9 mouse cellular contexts compared by ENCODE assay signal in genomic region chr2:153607870-153608515, GRCm38 (mm10). TPM values are rescaled to one million over a fixed set of nuclear protein-coding genes. Genes with fewer than 3 reads are reported as not detected.
DNase-seq lines count a peak whose midpoint lies in the region; ATAC-seq and TF ChIP-seq lines count a peak whose summit lies in the region.
"Had no signal": no experiment of that assay in that cellular context is flagged by ENCODE, and none has a peak within 500 bp of the region (broad histone marks: within the 10 kb centered on the region; RNA-seq: fewer than 3 reads in every experiment).

No protein-coding gene starts in this region.

- H3K27ac ChIP-seq in midbrain, postnatal 0 days (ENCODE audit: low read depth, low read length) = no peak overlapping the region
- H3K27ac ChIP-seq in midbrain, embryonic 10.5 days (replicated peaks) = no peak overlapping the region; the same call in 1 of the 2 replicates
- H3K27ac ChIP-seq in brown adipose tissue, adult 24 weeks (replicated peaks; ENCODE audit: low read depth, low read length) = peak overlapping the region; percentile 27; the same call in 1 of the 2 replicates
- H3K27ac ChIP-seq in liver, adult 2 months (replicated peaks; ENCODE audit: insufficient read depth, low read depth, low read length) = no peak overlapping the region

- no peaks in the 10 kb centered on the region for H3K79me2 ChIP-seq in liver, adult 2 months (ENCODE audit: control insufficient read depth, insufficient read depth, low read length)

- no peak for TF ChIP-seq POLR2A in liver, adult 2 months (IDR thresholded peaks at IDR 0.05; ENCODE audit: extremely low read depth, insufficient read depth, low read length)

- no peak overlapping the region for H3K4me3 ChIP-seq in midbrain, postnatal 0 days (ENCODE audit: low read depth, low read length)
- H3K4me3 ChIP-seq in midbrain, embryonic 10.5 days = no peak overlapping the region
- H3K4me3 ChIP-seq in brown adipose tissue, adult 24 weeks (ENCODE audit: insufficient read depth, low read depth, low read length) = no peak overlapping the region
- H3K4me3 ChIP-seq in liver, adult 2 months (ENCODE audit: insufficient read depth, low read depth, low read length) = no peak overlapping the region

- H3K9ac ChIP-seq in midbrain, postnatal 0 days (replicated peaks; ENCODE audit: low read length, poor library complexity, severe bottlenecking) = no peak overlapping the region
- H3K9ac ChIP-seq in liver, adult 2 months (ENCODE audit: low read depth, low read length) = no peak overlapping the region
- H3K9ac ChIP-seq: lung, embryonic 14.5 days had no signal

- intact Hi-C loops in gastrocnemius, postnatal 14 days (cut with DNase I; ENCODE audit: low total_unique reads) = no loop called here

- peak; percentile 72 for DNase-seq in midbrain, postnatal 0 days (ENCODE audit: low spot score)
- DNase-seq in midbrain, embryonic 10.5 days (ENCODE audit: low spot score) = no peak
- peak; percentile 70 for DNase-seq in gastrocnemius, postnatal 14 days
- DNase-seq in liver, adult 2 months (ENCODE audit: extremely low read depth, low read depth, low spot score) = peak; percentile 100
- DNase-seq in splenic B cell, adult 2 months (ENCODE audit: low read depth, low spot score) = peak; percentile 50
- DNase-seq in MN1 (ENCODE audit: low spot score) = no peak
- DNase-seq in layer of hippocampus, adult 8-10 months (ENCODE audit: low spot score in 2 of 2) = no peak

- no peaks in the 10 kb centered on the region for H3K36me3 ChIP-seq in midbrain, postnatal 0 days (ENCODE audit: insufficient read depth, low read length)
- no peaks in the 10 kb centered on the region for H3K36me3 ChIP-seq in midbrain, embryonic 10.5 days
- no peaks in the 10 kb centered on the region for H3K36me3 ChIP-seq in liver, adult 2 months (ENCODE audit: control insufficient read depth, insufficient read depth, low read length)
- H3K36me3 ChIP-seq in splenic B cell, adult 2 months (ENCODE audit: control insufficient read depth, insufficient read depth, low read length, poor library complexity, severe bottlenecking) = no peaks in the 10 kb centered on the region

- TF ChIP-seq CTCF in midbrain, postnatal 0 days (IDR thresholded peaks at IDR 0.05) = no peak
- no peak for TF ChIP-seq CTCF in liver, adult 2 months (IDR thresholded peaks at IDR 0.05; ENCODE audit: low read depth, low read length)

- H3K27me3 ChIP-seq in midbrain, postnatal 0 days (ENCODE audit: insufficient read depth, low read length) = no peaks in the 10 kb centered on the region
- H3K27me3 ChIP-seq in midbrain, embryonic 10.5 days (ENCODE audit: low read depth, poor library complexity, severe bottlenecking) = no peaks in the 10 kb centered on the region
- no peaks in the 10 kb centered on the region for H3K27me3 ChIP-seq in liver, adult 2 months (ENCODE audit: control insufficient read depth, insufficient read depth, low read length)
- H3K27me3 ChIP-seq in splenic B cell, adult 2 months (ENCODE audit: control insufficient read depth, insufficient read depth, low read length, poor library complexity, severe bottlenecking) = no peaks in the 10 kb centered on the region

- no peak overlapping the region for H3K4me2 ChIP-seq in midbrain, postnatal 0 days (ENCODE audit: low read depth, low read length, poor library complexity, severe bottlenecking)
- H3K4me2 ChIP-seq: lung, embryonic 14.5 days had no signal

- ATAC-seq in midbrain, postnatal 0 days (ENCODE audit: low FRiP score) = no peak

- 0 out of 2 replicates have a peak, but pooled peaks cover 7% of the 10 kb centered on the region for H3K4me1 ChIP-seq in midbrain, postnatal 0 days (ENCODE audit: insufficient read depth, low read length)
- H3K4me1 ChIP-seq in midbrain, embryonic 10.5 days = peaks cover 45% of the 10 kb centered on the region
- H3K4me1 ChIP-seq in brown adipose tissue, adult 24 weeks (ENCODE audit: control insufficient read depth, insufficient read depth, insufficient read length, low read length) = peaks cover 13% of the 10 kb centered on the region
- H3K4me1 ChIP-seq in liver, adult 2 months (ENCODE audit: control insufficient read depth, insufficient read depth, low read length) = peaks cover 16% of the 10 kb centered on the region

- 76% methylated on average over 13 of the region's 13 CpGs for WGBS in midbrain, postnatal 0 days
- 85% methylated on average over 13 of the region's 13 CpGs for WGBS in midbrain, embryonic 10.5 days
- 24% methylated on average over 13 of the region's 13 CpGs for WGBS in liver, adult 2 months

- no peaks in the 10 kb centered on the region for H3K9me3 ChIP-seq in midbrain, postnatal 0 days (ENCODE audit: low read length)
- no peaks in the 10 kb centered on the region for H3K9me3 ChIP-seq in midbrain, embryonic 10.5 days (replicated peaks)

RNA-seq across cellular contexts. Expression of gene Commd7, which starts 24.6 kb away (rescaled TPM):
- total RNA-seq in midbrain, postnatal 0 days (2014; rRNA removed) = 24.7 and 27.9 TPM in 2 replicates
- polyA plus RNA-seq in midbrain, postnatal 0 days (2015; fragmentation: Nextera tagmentation; extraction: Ambion mirVana) = 103 TPM in 2 replicates
- polyA plus RNA-seq in midbrain, embryonic 10.5 days (2016; fragmentation: Nextera tagmentation; extraction: Ambion mirVana) = 69.7 and 70.5 TPM in 2 replicates
- 15.4 and 21.2 TPM in 2 replicates for polyA plus RNA-seq in brown adipose tissue, adult 24 weeks (2012; ENCODE audit: insufficient read depth, insufficient read length, missing spikeins)
- 10 to 100 TPM; 10.5 to 13.7 TPM for total RNA-seq in gastrocnemius, postnatal 14 days (2021)
- total RNA-seq in liver, adult 2 months (2014; rRNA removed) = 6.3 and 8.0 TPM in 2 replicates
- 12.2 and 13.7 TPM in 2 replicates for polyA plus RNA-seq in liver, adult 2 months (2012; rRNA removed)
- 10 to 100 TPM; 26.1 to 35.8 (median 29.9) TPM for total RNA-seq in layer of hippocampus, adult 8-10 months (2022)

RNA-seq across cellular contexts. Expression of gene Dnmt3b, which starts 41.3 kb away (rescaled TPM):
- 4.2 and 5.3 TPM in 2 replicates for total RNA-seq in midbrain, postnatal 0 days (2014; rRNA removed)
- 1.7 and 1.8 TPM in 2 replicates for polyA plus RNA-seq in midbrain, postnatal 0 days (2015; fragmentation: Nextera tagmentation; extraction: Ambion mirVana)
- 18.8 and 20.6 TPM in 2 replicates for polyA plus RNA-seq in midbrain, embryonic 10.5 days (2016; fragmentation: Nextera tagmentation; extraction: Ambion mirVana)
- not detected in 2 replicates for polyA plus RNA-seq in brown adipose tissue, adult 24 weeks (2012; ENCODE audit: insufficient read depth, insufficient read length, missing spikeins)
- 1 to 10 TPM; 1.2 TPM for total RNA-seq in gastrocnemius, postnatal 14 days (2021)
- total RNA-seq in liver, adult 2 months (2014; rRNA removed) = 0.54 and 0.65 TPM in 2 replicates
- 2.2 and 3.4 TPM in 2 replicates for polyA plus RNA-seq in liver, adult 2 months (2012; rRNA removed)
- 1 to 10 TPM in 3 of 4 experiments, under 1 TPM in 1; 0.41 to 2.6 (median 2.0) TPM for total RNA-seq in layer of hippocampus, adult 8-10 months (2022)

Comparison
In these comparisons a context has a peak if more than half of its experiments do, and no peak if none do; other contexts are left out.
1. DNase-seq: peak in midbrain, postnatal 0 days (single experiment), gastrocnemius, postnatal 14 days (single experiment), liver, adult 2 months (single experiment) and splenic B cell, adult 2 months (single experiment); none in midbrain, embryonic 10.5 days (single experiment), MN1 (single experiment) and layer of hippocampus, adult 8-10 months (0 of 2).